Mouse (Mus musculus) neural tube, embryonic 10.5 days (tissue): ENCODE measurements around the gene Gm5142.

ENCODE experiments used
- DNase-seq: peaks from one replicate; pipeline ENCODE4 v3.0.0-alpha.2; 2017; ENCODE audit warnings: low spot score; ENCODE audit errors: extremely low spot score

Gene Gm5142

DNA sequence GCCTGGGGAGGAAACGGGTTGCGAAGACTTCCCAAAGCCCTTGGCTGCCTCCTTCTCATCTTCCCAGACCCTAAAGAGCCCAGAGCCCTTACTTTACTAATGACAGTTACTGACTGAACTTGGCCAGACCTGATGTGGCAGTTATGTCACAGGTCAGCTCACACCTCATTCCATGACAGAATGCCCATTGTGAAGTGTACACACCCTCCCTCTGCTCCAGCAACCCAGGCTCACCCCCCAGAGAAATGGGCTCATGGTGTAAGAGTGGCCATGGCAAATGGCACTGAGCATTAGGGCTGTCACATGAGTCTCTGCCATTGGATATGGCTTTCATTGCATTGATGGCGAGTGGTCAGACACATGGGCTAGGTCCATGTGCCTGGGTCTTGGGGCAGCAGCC, at the start of gene Gm5142:
TSS of gene Gm5142 (minus strand) at position 101 of the 400 bp plus-strand sequence.
- no peak for DNase-seq

DNA sequence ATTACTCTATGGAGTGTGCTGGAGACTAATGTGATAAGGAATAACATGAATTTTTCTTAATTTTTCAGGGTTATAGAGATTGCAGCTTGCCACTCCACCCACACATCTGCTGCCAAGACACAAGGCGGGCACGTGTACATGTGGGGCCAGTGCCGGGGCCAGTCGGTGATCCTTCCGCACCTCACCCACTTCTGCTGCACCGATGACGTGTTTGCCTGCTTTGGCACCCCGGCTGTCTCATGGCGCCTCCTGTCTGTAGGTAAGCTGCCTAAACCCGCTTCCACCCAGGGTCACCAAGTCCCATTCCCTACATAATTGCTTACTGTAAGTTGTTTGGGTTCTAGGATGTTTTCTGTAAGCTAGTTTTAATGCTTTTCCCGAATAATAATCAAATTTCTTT, 47.7 kb upstream of the Gm5142 start:
- DNase-seq, result no peak

DNA sequence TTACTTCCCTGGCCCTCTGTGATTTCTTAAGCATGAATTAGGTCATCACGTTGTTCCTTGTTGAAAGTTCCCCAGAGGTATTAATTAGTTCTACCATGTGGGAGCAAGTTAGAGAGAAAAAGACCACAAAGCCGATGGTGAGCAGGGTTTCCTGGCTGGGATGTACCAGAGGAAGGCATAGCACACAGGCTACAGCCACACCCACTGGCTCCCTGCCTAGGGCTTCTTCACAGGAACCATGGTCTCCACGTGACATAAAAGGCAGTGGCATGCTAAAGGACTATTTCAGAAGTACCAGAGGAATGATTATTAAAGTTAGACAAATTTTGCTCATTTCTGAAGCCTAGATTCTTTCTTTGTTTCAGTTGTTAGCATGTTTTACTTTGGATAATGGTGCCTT, 40.7 kb upstream of the Gm5142 start:
- DNase-seq, result no peak

DNA sequence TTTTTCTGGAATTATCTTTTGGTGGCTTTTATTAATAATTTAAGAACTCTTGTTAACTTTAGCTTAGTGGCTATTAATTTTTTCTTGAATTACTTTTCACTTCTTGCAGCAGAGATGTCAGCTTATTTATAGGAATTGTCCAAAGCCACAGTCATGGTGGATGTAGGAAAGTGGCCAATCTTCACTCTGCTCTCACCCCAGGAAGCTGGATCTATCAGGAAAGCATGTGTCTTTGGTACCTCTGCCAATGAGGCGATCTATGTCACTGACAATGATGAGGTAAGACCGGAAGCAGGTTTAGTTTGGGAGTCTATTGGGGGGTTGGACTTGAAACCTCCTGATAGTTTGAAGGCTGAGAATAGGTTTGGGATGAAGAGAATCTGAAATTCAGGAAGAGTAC, 31.3 kb upstream of the Gm5142 start:
- no peak for DNase-seq

DNA sequence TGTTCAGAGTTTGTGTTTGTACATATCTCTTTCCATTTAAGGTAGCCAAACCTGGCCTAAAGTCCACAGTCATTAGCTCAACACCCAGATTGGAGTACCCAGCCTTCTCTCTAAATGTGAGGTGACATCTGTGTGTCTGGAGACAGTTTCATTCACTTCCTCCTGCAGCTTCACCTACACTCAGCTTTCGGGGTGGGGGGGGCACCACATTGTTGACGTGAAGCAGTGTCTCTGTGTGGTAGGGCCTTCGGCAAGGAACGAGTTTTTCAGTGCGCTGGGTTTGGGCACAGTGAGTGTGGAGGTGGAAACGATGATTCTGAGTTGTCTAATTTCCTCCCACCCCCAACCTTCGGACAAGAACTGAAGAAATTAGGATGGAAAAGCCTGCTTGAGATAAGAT, 30.5 kb upstream of the Gm5142 start:
- DNase-seq, result no peak

DNA sequence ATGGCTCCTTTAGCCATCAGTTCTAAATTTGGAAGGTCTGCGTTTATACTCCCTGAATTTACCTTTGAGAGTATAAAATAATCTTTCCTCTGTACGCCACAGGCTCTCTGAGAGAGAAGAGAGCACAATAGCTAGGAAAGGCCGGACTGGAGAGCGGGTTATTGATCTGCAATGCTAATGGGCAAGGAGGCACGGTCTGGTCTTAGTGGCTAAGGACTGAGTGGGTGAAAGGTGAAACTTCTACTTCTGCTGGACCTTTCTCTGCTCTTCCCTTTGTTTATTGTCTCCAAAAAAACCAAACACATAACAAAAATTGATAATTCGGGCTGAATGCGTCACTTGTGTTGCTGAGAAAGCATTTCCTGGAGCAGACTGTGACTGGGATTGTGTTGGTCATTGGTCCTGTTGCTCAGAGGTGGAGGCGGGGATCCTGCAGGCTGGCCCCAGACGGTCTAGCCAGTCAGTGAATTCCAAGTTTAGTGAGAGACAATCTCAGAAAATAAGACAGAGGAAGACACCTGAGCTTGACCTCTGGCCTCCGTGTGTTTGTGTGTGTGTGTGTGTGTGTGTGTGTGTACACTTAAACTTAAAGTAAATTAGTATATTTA, 27.5 kb upstream of the Gm5142 start:
- DNase-seq, result no peak

DNA sequence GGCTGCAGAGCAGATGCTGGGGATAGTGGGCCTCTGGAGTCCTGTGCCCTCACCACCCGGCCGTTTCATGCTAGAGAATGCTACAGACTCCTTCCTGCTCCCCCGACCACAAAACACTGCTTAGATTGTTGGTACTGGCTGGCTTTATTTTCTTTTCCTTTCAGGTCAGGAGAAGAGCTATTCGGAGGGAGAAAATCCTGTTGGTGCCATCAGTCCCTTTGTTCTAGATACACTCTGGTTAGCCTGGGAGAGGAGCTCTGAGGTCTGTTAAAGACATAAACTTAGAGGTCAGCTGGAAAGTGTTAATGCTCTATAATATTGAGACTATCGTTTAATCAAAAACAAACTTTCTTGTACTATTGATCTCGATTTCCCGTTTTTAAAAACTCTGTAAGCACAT, 26.9 kb upstream of the Gm5142 start:
- peak; percentile 34 for DNase-seq

DNA sequence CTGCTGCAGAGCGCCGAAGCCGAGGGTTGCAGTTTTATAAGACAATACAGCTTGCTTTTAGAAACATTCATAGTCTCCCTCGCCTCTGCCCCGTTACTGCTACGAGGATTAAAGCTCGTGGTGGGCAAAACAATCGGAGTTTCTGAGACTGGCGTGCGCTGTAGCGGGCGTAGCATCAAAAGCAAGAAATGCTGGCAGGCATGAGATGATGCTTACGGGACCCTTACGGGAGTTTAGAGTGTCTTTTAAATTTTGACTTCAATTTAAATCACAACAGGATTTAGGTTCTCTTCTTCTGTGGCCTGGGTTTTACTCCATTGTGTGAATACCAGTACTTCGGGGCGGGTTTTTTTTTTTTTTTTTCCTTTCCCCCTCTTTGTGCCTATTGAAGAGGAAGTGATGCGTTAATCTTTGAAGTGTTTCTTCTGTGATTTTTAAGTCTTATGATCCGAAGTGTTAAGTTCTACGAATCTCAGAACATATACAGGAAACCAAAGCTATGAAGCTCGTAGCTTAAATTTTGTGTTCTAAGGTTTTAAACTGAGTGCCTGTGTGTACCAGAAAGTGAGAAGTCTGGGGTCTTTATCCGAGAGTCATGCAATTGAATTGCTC, 23.2 kb upstream of the Gm5142 start:
- DNase-seq, result no peak

DNA sequence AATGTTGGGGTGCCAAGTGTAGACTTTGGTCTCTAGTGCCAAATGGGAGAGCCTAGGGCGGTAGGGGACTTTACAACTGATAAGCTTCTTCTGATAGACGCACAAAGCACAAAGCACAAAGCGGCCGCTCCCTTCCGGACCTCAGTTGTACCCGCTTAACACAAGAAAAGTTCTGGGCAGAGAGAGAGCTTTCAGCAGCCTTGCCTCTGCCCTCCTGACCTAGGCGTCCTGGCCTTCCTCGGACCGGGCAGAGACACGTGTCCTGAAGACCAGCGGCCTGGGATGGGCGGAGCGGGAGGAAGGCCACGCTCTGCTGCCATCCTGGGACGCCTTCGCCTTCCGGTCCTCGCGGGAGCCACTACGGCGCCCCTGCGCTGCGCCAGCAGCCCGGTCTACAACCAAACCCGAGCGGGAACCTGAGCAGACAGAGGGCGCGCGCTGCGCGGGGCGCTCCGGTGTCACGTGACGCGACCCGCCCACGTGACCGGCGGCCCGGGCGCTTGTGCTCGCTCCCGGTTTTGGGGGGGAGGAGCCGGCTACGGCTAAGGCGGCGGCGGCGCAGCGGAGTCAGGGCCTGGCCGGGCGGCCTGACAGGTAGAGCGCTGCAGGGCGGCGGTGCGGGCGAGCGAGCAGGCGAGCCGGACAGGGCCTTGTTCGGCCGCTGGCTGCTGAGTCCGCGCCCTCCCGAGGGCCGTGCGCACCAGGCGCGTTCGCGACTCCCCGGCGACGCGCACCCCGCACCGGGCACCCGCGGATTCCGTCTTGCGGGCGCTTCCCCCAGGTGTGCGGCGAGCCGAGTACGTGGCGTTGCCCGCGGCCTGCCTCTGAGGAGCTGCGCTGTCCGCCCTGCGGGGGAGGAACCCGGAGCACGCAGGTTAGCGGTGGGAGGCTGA, 22.4 kb upstream of the Gm5142 start, which contains the start of gene Rcbtb1:
TSS of gene Rcbtb1 (plus strand) at position 499 of the 893 bp plus-strand sequence.
- DNase-seq, result peak; percentile 95

DNA sequence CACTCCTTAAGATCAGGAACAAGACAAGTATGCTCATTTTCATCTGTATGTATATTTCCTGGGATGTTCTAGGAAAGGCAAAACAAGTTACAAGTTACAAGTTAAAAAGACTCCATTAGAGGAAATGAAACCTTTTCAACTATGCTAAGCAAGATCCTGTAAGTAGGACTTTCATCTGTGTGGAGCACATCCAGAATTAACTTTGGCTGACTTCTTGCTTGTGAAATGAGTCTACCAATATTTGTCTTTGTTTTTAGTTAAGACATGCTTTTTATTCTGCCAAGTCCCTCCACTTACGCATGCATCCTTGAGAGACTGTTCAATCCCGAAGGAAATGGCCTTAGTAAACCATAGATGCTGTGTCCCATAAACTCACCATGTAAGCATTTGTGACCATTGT, 7.6 kb upstream of the Gm5142 start:
- DNase-seq, result no peak

DNA sequence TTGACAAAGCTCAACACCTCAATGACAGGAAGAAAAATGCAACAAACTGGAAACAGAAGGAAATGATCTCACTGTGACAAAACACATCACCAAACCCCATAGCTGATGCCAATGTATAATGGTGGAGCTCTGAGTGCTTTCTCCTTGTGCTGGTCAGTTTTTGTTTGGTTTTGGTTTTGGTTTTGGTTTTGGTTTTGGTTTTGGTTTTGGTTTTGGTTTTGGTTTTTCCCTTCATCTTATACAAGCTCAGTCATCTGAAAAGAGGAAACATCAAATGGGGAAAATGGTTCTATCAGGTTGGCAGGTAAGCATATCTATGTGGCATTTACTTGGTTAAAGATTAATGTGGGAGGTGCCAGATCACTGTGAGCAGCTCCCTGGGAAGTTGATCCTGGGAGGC, 7.0 kb upstream of the Gm5142 start:
- no peak for DNase-seq

DNA sequence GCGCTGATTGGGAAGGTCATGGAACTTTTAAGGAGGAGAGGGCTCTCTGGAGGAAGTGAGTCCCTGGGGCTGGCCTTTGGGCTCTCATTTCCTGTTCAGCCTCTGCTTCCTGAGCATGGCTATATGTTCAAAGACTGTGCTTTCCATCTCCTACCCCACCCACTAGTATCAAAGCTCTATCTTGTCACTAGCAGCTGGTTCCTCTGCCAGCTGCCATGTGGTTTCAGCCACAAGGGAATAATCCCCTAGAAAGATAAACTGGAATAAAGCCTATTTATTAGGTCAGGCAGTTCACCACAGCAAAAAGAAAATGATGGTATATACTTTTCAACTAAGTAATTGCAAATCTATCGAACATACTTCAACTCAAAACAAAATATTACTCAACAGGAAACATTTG, 4.2 kb upstream of the Gm5142 start:
- no peak for DNase-seq

DNA sequence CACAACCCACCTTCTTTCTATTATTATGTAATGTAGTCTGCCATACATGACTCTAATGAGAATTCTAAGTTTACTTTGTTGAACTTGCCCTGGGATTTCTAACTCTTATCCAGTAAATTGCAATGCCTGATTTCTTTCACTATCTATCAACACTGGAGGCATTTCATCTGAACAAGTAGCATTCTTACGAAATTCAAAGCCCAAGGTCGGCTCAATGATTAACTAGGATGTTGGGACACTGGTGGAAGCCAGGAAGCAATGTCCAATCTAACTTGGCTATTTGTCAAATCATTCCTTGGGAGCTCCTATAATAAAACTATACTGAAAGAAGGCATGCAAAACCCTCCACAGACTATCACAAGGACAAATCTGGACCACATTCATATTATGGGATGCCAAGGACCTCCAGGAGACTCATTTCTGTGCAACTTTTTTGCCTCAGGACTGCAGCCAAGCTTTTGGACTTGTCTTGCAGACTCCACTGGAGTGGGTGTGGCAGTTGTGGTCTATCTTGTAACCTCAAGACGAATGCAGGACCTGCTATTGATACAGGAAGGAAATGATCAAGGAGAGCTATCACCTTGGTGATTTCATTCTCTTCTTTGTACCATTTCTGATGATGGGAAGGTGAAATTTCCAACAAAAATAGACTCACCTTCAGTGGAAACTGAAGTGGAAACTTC, 21.4 kb downstream of the Gm5142 start:
- DNase-seq, result no peak

DNA sequence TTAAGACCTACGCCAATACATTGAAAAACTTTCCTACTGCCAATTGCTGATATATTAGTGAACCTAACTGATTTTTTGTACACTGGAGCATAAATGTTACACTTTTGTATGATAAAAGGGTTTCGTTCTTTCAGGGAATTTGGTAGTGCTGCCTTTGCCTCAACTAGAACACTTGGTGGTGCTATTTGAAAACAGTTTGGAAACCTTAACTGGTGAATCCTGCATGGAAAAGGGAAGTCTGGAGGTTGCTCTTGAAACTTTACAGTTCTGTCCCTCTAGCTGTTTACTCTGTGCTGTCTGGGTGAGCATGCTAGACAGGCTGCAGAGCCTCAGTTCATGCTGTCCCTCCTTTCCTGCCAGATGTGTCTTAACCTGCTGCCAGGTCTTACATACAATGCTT, 23.0 kb downstream of the Gm5142 start:
- DNase-seq, result no peak

DNA sequence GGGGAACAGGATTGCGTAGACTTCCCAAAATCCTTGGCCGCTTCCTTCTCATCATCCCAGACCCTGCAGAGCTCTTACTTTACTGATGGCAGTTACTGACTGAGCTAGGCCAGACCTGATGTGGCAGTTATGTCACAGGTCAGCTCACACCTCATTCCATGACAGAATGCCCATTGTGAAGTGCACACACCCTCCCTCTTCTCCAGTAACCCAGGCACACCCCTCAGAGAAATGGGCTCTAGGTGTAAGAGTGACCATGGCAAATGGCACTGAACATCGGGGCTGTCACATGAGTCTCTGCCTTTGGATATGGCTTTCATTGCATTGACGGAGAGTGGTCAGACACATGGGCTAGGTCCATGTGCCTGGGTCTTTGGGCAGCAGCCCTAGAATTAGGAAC, 35.8 kb downstream of the Gm5142 start, which contains the start of gene 1700129C05Rik:
TSS of gene 1700129C05Rik (minus strand) at position 101 of the 400 bp plus-strand sequence.
- no peak for DNase-seq

DNA sequence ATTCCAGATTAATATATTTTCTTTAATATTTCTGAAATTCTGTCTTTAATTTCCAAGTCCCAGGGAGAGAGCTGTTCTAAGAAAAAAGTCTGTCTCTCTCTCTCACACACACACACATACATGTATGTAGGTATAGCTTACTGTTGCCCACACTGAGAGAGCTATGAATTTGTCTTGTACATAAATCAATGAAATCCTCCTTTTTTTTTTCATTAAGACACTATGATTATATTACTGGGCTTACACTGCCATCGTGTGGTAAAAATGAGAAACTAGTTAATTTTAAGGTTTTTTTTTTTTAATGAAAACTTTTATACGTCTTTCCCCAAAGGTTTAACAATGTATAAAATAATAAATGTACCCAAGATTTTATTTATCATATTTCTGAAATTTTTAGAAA, 64.3 kb downstream of the Gm5142 start:
- no peak for DNase-seq
